Mouse (Mus musculus) E14TG2a.4 (cell line): Measurements from ENCODE around the gene Ralgapa2.

Experiments
- CTCF ChIP-seq: conservative IDR thresholded peaks from 2 replicates; pipeline ENCODE4 v1.5.1; 2014; ENCODE audit warnings: low read length
- NANOG ChIP-seq: IDR thresholded peaks from 2 replicates; pipeline ENCODE4 v1.6.1; 2014; ENCODE audit warnings: borderline replicate concordance, low read length, mixed read lengths

GRCm38 (mm10) chr2:146330101-146330500 is 182.0 kb downstream of the Ralgapa2 start:
- TF ChIP-seq CTCF = no peak
- TF ChIP-seq NANOG = no peak
